Mouse (Mus musculus): ENCODE results near the gene Lypd4.
"Not testable (repeated sequence)": the region's sequence is repeated elsewhere in the genome, so short reads cannot be mapped to it uniquely, and the experiment has no call there.

Lypd4 gene

DNA sequence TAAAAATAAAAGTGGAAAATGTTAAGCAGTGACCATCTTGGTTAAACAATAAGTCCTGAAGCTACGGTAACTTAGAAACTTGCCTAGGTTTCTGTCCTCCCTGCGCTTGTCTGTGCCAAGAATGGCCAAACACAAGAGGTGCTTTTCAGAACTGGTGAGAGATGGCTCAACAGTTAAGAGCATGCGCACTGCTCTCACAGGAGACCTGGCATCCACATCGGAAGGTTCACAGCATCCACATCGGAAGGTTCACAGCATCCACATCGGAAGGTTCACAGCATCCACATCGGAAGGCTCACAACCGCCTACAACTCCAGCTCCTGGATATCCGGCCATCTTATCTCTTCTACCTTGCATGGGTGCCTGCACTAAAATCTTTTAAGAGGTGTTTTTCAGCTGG is 24.6 kb downstream of the Lypd4 start:
- no peak for DNase-seq

GRCm38 (mm10) chr7:24844144-24844543 is 25.6 kb downstream of the Lypd4 start:
- DNase-seq = no peak

- no peak for DNase-seq
Measured at GRCm38 (mm10) chr7:24841009-24841408, 28.7 kb downstream of the Lypd4 start.

- DNase-seq = no peak
Measured at GRCm38 (mm10) chr7:24840331-24840730, 29.4 kb downstream of the Lypd4 start.

GRCm38 (mm10) chr7:24839410-24839808 is 30.3 kb downstream of the Lypd4 start:
- DNase-seq = no peak

- not testable (repeated sequence) for DNase-seq
Measured at GRCm38 (mm10) chr7:24838732-24839409, 30.9 kb downstream of the Lypd4 start.

- no peak for DNase-seq
Measured at GRCm38 (mm10) chr7:24827181-24827580, 42.6 kb downstream of the Lypd4 start.

GRCm38 (mm10) chr7:24824452-24824851 is 45.3 kb downstream of the Lypd4 start:
- no peak for DNase-seq

- DNase-seq = peak; percentile 29
Measured at GRCm38 (mm10) chr7:24817502-24817901, 52.2 kb downstream of the Lypd4 start.

Measured in layer of hippocampus, adult 9-11 months (tissue).